Mouse (Mus musculus) ES-E14 (cell line): ENCODE data around the gene Aspscr1. TPM values are rescaled to one million over a fixed set of nuclear protein-coding genes. Genes with fewer than 3 reads are reported as not detected.

Source experiments
- DNase-seq: peaks from one replicate; pipeline ENCODE4 v3.0.0-alpha.2; 2013; ENCODE audit warnings: low read depth, low spot score
- H3K27ac ChIP-seq: 2 replicates; pipeline ENCODE4 v1.5.1; 2012; ENCODE audit warnings: low read depth, mild to moderate bottlenecking, low read length, moderate library complexity, mixed read lengths; ENCODE audit not compliant: poor library complexity, insufficient read depth, severe bottlenecking
- H3K36me3 ChIP-seq: 2 replicates; pipeline ENCODE4 v1.6.1; 2012; ENCODE audit warnings: mild to moderate bottlenecking, low read length, moderate library complexity, mixed read lengths; ENCODE audit not compliant: control insufficient read depth, poor library complexity, insufficient read depth, severe bottlenecking
- H3K4me1 ChIP-seq, 2 experiments: fragments of 150-350 bp in 1 of 2; sonication (generic) in 1 of 2; 2 replicates each; pipeline ENCODE4 v1.6.1; 2012; ENCODE audit warnings: low read length in 2 of 2, mild to moderate bottlenecking in 1 of 2, mixed read lengths in 1 of 2; ENCODE audit not compliant: control insufficient read depth in 2 of 2, insufficient read depth in 2 of 2, poor library complexity in 1 of 2
- H3K4me3 ChIP-seq, 2 experiments: fragments of 150-350 bp in 1 of 2; sonication (generic) in 1 of 2; 2 replicates each; pipeline ENCODE4 v1.5.1; 2012; ENCODE audit warnings: low read length in 2 of 2, low read depth in 1 of 2, mild to moderate bottlenecking in 1 of 2, mixed read lengths in 1 of 2; ENCODE audit not compliant: insufficient read depth in 1 of 2, poor library complexity in 1 of 2, severe bottlenecking in 1 of 2
- H3K9ac ChIP-seq: 2 replicates; pipeline ENCODE4 v1.6.1; 2012; ENCODE audit warnings: low read depth, mild to moderate bottlenecking, low read length, mixed read lengths; ENCODE audit not compliant: poor library complexity, insufficient read depth, severe bottlenecking
- H3K9me3 ChIP-seq: fragments of 150-350 bp; sonication (generic); 2 replicates; pipeline ENCODE4 v1.6.1; 2012; ENCODE audit warnings: low read depth, mild to moderate bottlenecking, low read length; ENCODE audit not compliant: control insufficient read depth, insufficient read depth
- CHD2 ChIP-seq: IDR thresholded peaks from 2 replicates; pipeline ENCODE4 v1.6.1; 2014; ENCODE audit warnings: mild to moderate bottlenecking, low read depth, low read length, inconsistent platforms
- HCFC1 ChIP-seq: IDR thresholded peaks from 2 replicates; pipeline ENCODE4 v1.6.1; 2012; ENCODE audit warnings: low read length, inconsistent platforms, borderline replicate concordance; ENCODE audit not compliant: insufficient read depth
- MAFK ChIP-seq: IDR thresholded peaks from 2 replicates; pipeline ENCODE4 v1.6.1; 2014; ENCODE audit warnings: mild to moderate bottlenecking, low read depth, low read length, inconsistent platforms; ENCODE audit not compliant: insufficient read depth
- ZC3H11A ChIP-seq: IDR thresholded peaks from 2 replicates; pipeline ENCODE4 v1.6.1; 2012; ENCODE audit warnings: low read depth, mild to moderate bottlenecking, inconsistent platforms, low read length, borderline replicate concordance
- ZNF384 ChIP-seq: IDR thresholded peaks from 2 replicates; pipeline ENCODE4 v1.6.1; 2012; ENCODE audit warnings: low read depth, low read length, inconsistent platforms
- in situ Hi-C, 2 experiments: fragments of 600-800 bp; cut with MboI; formaldehyde crosslinking; loops; one replicate each; pipeline ENCODE4 v1.15.1; 2025; ENCODE audit warnings: low sequenced_read_pairs in 2 of 2, inconsistent platforms in 1 of 2; ENCODE audit not compliant: unreplicated experiment in 2 of 2
- total RNA-seq: library from RNA; depleted of rRNA; stranded (reverse); fragments of 300-350 nt; gene quantifications from 2 replicates; pipeline ENCODE4 v1.2.3, GENCODE M21; 2012

The Aspscr1 gene
- total RNA-seq, 1 experiment: 85.2 TPM

DNA sequence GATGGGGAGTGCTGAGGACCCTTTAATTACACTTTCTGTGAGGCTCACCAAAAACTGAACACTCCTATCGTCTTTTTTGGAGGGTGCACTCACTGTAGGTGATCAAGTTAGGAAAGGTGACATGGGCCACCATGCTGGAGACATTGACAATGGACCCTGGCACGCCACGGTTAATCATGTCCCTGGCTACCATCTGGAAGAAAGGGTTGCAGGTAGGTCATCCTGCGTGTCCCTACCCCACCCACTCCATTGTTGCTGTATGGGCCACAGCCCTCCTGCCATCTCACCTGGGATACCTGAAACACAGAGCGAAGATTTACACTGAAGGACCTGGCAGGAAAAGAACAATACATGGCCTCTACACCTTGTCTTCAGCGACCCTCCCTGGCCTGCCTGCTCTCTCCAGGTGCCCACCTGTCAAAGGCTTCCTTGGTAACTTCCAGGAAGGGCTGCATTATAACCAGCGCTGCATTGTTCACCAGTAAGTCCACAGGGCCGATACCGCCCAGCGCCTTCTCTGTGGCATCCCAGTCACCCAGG lies 57.6 kb downstream of the Aspscr1 start:
- DNase-seq: no peak
- in situ Hi-C loops: no loop called here

DNA sequence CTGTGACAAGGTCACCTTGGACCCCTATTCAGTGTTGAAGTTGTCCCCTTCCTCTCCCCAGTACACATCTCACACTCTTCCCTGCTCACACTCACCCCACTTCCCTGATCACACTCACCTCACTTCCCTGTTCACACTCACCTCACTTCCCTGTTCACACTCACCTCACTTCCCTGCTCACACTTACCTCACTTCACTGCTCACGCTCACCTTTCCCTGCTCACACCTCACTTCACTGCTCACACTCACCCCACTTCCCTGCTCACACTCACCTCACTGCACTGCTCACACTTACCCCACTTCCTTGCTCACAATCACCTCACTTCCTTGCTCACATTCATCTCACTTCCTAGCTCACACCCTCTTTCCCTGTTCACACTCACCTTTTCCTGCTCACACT lies 58.6 kb downstream of the Aspscr1 start:
- TF ChIP-seq ZC3H11A (no peak), HCFC1 (no peak), CHD2 (no peak), ZNF384 (no peak), MAFK (no peak)
- no peak overlapping the region for H3K27ac ChIP-seq

More for the DNA sequence above, 57.6 kb downstream of the Aspscr1 start:
- no peak overlapping the region for H3K27ac ChIP-seq
- H3K9ac ChIP-seq: no peak overlapping the region
- peaks cover 7% of the 10 kb centered on the region for H3K36me3 ChIP-seq
- TF ChIP-seq ZNF384 (no peak), HCFC1 (no peak)
- H3K4me3 ChIP-seq: no peak overlapping the region
- peaks cover 3 to 11% of the 10 kb centered on the region in 2 experiments; a peak in 1 of 4 replicates for H3K4me1 ChIP-seq
- no peaks in the 10 kb centered on the region for H3K9me3 ChIP-seq

DNA sequence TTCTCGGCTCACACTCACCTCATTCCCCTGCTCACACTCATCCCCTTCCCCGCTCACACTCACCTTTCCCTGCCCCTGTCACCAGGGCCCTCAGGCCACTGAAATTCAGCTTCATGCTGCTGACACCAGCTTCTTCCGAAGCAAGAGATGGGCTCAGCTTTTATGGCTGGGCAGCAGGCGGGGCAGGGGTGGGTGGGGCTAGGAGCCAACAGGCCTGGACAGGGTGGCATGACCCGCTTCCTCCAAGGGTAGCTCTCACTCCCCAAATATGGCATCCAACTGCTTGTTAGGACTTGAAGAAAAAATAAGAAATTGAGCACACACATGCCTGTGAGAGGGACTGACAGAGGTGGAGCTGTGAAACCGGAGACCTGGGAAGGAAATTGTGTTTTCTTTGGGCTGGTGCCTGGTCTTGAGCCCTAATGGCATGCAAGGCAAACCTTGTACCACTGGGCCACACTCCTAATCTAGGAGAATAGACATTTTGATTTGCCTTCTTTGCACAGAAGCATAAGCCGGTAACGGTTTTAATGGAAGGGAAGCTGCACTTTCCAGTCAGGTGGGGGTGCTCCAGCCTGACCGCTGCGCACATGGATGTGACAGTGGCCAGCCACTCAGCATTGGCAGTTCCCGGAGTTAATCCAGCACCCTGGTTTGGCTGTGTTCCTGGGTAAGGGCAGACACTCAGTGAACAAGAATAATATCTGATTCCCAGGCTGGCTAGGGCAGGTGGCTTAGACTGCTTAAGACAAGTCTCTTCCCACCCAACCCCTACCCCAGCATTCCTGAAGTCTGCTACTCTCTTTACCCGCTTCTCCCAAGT lies 59.3 kb downstream of the Aspscr1 start, which contains the start of gene Cbr2:
Gene Cbr2, minus strand, starts transcription at position 257 of the 823 bp plus-strand sequence.
- in situ Hi-C loops: no loop called here

More for the DNA sequence above, 58.6 kb downstream of the Aspscr1 start:
- Histone ChIP-seq H3K9me3 (no peaks in the 10 kb centered on the region), H3K9ac (no peak overlapping the region), H3K4me3 (no peak overlapping the region), H3K36me3 (no peaks in the 10 kb centered on the region), H3K4me1 (peaks cover 3 to 8% of the 10 kb centered on the region in 2 experiments; a peak in 1 of 4 replicates)
- DNase-seq: no peak
- in situ Hi-C loops: no loop called here

DNA sequence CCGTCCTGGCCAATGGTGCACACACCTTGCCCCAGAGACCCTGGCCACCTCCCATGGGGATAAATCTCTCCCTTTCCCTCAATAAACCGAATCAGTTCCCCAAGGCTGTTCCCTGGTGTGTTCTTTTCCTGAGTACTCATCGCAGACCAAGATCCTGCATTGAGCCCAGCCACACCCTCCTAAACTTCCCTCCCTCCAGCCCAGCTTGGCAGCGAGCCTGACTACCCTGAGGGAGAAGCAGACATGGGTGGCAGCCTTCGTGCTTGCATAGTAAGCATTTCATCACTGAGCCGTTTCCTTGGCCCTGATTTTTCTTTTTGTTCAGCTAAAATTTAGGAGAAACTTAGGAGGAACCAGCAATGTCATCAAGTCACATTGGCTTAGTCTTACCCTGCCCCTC lies 60.7 kb downstream of the Aspscr1 start:
- H3K27ac ChIP-seq: no peak overlapping the region
- H3K9ac ChIP-seq: no peak overlapping the region
- no peak for DNase-seq
- TF ChIP-seq MAFK: no peak
- TF ChIP-seq HCFC1: no peak
- TF ChIP-seq CHD2: no peak
- TF ChIP-seq ZNF384: no peak
- TF ChIP-seq ZC3H11A: no peak
- in situ Hi-C loops: no loop called here
- peaks cover 3 to 10% of the 10 kb centered on the region in 2 experiments; a peak in 1 of 4 replicates for H3K4me1 ChIP-seq
- no peaks in the 10 kb centered on the region for H3K9me3 ChIP-seq
- no peak overlapping the region for H3K4me3 ChIP-seq
- no peaks in the 10 kb centered on the region for H3K36me3 ChIP-seq

More for the DNA sequence above, 59.3 kb downstream of the Aspscr1 start, which contains the start of gene Cbr2:
- no peaks in the 10 kb centered on the region for H3K36me3 ChIP-seq
- H3K4me3 ChIP-seq: no peak within 1 kb of the TSS
- no peaks in the 10 kb centered on the region for H3K9me3 ChIP-seq
- no peak for DNase-seq
- H3K4me1 ChIP-seq: peaks cover 3 to 10% of the 10 kb centered on the region in 2 experiments; a peak in 1 of 4 replicates
- H3K27ac ChIP-seq: no peak within 1 kb of the TSS
- no peak for TF ChIP-seq HCFC1
- no peak for TF ChIP-seq MAFK
- no peak for TF ChIP-seq ZC3H11A
- TF ChIP-seq ZNF384: no peak
- TF ChIP-seq CHD2: no peak
- no peak within 1 kb of the TSS for H3K9ac ChIP-seq
